Mouse (Mus musculus): ENCODE results near the gene Ybx2. TPM values are rescaled to one million over a fixed set of nuclear protein-coding genes. Genes with fewer than 3 reads are reported as not detected.
A peak's percentile ranks its signal among the peaks of the same experiment; 100 is the strongest.

The Ybx2 gene
- polyA plus RNA-seq (2014; fragmentation: Nextera tagmentation; extraction: Ambion mirVana), result 3.2 and 5.1 TPM in 2 replicates

DNA sequence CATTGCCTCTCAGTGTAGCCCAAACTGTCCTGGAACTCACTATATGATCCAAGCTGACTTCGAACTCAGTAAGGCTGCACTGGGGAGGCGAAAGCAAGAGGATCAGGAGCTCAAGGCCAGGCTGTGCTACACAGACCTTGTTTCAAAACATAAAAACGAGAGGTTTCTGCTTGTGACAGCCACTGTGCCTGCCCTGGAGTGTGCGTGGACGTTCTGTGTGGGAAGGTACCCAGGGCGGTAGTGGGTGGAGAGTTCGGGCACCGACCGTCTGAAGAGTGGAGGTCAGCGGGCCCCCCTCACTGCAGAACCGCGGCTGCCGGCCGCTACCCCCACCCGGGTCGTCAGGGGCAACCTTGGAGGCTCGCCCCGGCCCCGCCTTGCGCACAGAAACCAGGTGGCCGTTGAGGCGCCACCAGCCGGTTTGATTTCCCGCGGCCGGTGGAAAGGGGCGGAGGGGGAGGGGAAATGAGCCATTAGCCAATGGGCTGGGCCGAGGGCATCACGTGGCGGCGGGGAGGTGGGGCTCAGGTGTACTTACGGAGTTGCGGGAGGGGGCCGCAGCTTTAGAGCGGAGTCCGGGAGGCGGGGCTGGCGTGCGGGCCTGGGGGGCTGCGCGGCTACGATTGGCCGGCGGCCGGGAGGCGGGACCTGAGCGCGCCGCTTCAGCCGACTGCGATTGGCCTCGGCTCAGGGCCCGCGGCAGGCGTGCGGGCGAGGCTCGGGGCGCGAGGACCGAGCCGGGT lies at the start of gene Ybx2:
Ybx2 (plus strand) TSS at position 660 of the 743 bp plus-strand sequence.
- H3K4me1 ChIP-seq (ENCODE audit: control insufficient read depth, insufficient read depth, low read length), result peaks cover 10% of the 10 kb centered on the region
- WGBS, result 1% methylated on average over 59 of the region's 62 CpGs
- H3K4me2 ChIP-seq, result peak within 1 kb of the TSS; percentile 98
- H3K9ac ChIP-seq (ENCODE audit: low read length), result peak within 1 kb of the TSS; percentile 66
- peak; percentile 90 for ATAC-seq (ENCODE audit: low FRiP score)
- H3K9me3 ChIP-seq (ENCODE audit: control insufficient read depth, low read length), result no peaks in the 10 kb centered on the region
- H3K36me3 ChIP-seq (ENCODE audit: control insufficient read depth, insufficient read depth, low read length), result no peaks in the 10 kb centered on the region
- peaks cover 39% of the 10 kb centered on the region for H3K27me3 ChIP-seq (ENCODE audit: control insufficient read depth, insufficient read depth, low read length)
- peak; percentile 97 for DNase-seq (ENCODE audit: low spot score, missing footprints)
- H3K27ac ChIP-seq (ENCODE audit: low read depth, low read length), result no peak within 1 kb of the TSS
- H3K4me3 ChIP-seq (ENCODE audit: low read depth, low read length), result peak within 1 kb of the TSS; percentile 54

GRCm38 (mm10) chr11:69886907-69887635 lies 48.5 kb upstream of the Ybx2 start:
- Histone ChIP-seq H3K4me1 (ENCODE audit: control insufficient read depth, insufficient read depth, low read length) (no peaks in the 10 kb centered on the region), H3K4me3 (ENCODE audit: low read depth, low read length) (no peak overlapping the region), H3K27me3 (ENCODE audit: control insufficient read depth, insufficient read depth, low read length) (no peaks in the 10 kb centered on the region; the same call in 1 of the 2 replicates), H3K36me3 (ENCODE audit: control insufficient read depth, insufficient read depth, low read length) (no peaks in the 10 kb centered on the region), H3K27ac (ENCODE audit: low read depth, low read length) (no peak overlapping the region; the same call in none of the 2 replicates), H3K9me3 (ENCODE audit: control insufficient read depth, low read length) (no peaks in the 10 kb centered on the region), H3K4me2 (no peak overlapping the region), H3K9ac (ENCODE audit: low read length) (no peak overlapping the region)
- 76% methylated on average over 8 of the region's 8 CpGs for WGBS
- no peak for ATAC-seq (ENCODE audit: low FRiP score)
- DNase-seq (ENCODE audit: low spot score, missing footprints), result no peak

- no peaks in the 10 kb centered on the region for H3K36me3 ChIP-seq (ENCODE audit: control insufficient read depth, insufficient read depth, low read length)
- H3K27ac ChIP-seq (ENCODE audit: low read depth, low read length), result no peak overlapping the region
- H3K4me3 ChIP-seq (ENCODE audit: low read depth, low read length), result no peak overlapping the region
- ATAC-seq (ENCODE audit: low FRiP score), result no peak
- whole genome bisulfite sequencing, result 80% methylated on average over 4 of the region's 4 CpGs
- no peaks in the 10 kb centered on the region for H3K27me3 ChIP-seq (ENCODE audit: control insufficient read depth, insufficient read depth, low read length)
- H3K4me2 ChIP-seq, result no peak overlapping the region
- H3K4me1 ChIP-seq (ENCODE audit: control insufficient read depth, insufficient read depth, low read length), result no peaks in the 10 kb centered on the region
- H3K9ac ChIP-seq (ENCODE audit: low read length), result no peak overlapping the region
- no peaks in the 10 kb centered on the region for H3K9me3 ChIP-seq (ENCODE audit: control insufficient read depth, low read length)
- DNase-seq (ENCODE audit: low spot score, missing footprints), result no peak
These were observed 44.1 kb upstream of the Ybx2 start for GRCm38 (mm10) chr11:69891482-69891881.

DNA sequence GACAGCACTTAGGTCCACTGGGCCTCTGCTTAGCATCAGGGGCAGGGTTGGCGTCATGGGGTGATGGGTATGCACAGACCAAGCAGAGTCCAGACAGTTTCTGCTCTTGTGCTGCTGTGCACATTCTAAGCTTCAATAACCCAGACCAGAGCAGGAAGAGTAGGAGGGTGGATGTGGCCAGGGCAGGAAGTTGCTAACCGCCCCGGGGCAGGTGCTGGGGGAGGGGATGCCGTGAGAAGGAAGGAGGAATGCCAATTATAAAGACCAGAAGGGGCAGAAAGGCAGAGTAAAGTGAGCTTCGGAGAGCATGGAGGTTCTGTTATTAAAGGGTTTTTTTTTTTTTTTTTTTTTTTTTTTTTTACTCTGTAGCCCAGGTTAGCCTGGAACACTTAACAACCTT lies 40.9 kb upstream of the Ybx2 start:
- Histone ChIP-seq H3K9ac (ENCODE audit: low read length) (no peak overlapping the region), H3K27ac (ENCODE audit: low read depth, low read length) (no peak overlapping the region), H3K4me1 (ENCODE audit: control insufficient read depth, insufficient read depth, low read length) (peaks cover 5% of the 10 kb centered on the region), H3K4me2 (no peak overlapping the region), H3K36me3 (ENCODE audit: control insufficient read depth, insufficient read depth, low read length) (no peaks in the 10 kb centered on the region), H3K4me3 (ENCODE audit: low read depth, low read length) (no peak overlapping the region), H3K9me3 (ENCODE audit: control insufficient read depth, low read length) (no peaks in the 10 kb centered on the region), H3K27me3 (ENCODE audit: control insufficient read depth, insufficient read depth, low read length) (no peaks in the 10 kb centered on the region)
- DNase-seq (ENCODE audit: low spot score, missing footprints), result no peak
- ATAC-seq (ENCODE audit: low FRiP score), result no peak
- WGBS, result 92% methylated on average over 5 of the region's 5 CpGs

- WGBS, result 73% methylated on average over 4 of the region's 4 CpGs
- Histone ChIP-seq H3K27ac (ENCODE audit: low read depth, low read length) (no peak within 1 kb of the TSS), H3K9me3 (ENCODE audit: control insufficient read depth, low read length) (no peaks in the 10 kb centered on the region), H3K36me3 (ENCODE audit: control insufficient read depth, insufficient read depth, low read length) (no peaks in the 10 kb centered on the region), H3K4me3 (ENCODE audit: low read depth, low read length) (no peak within 1 kb of the TSS), H3K4me1 (ENCODE audit: control insufficient read depth, insufficient read depth, low read length) (peaks cover 9% of the 10 kb centered on the region), H3K4me2 (no peak within 1 kb of the TSS), H3K27me3 (ENCODE audit: control insufficient read depth, insufficient read depth, low read length) (no peaks in the 10 kb centered on the region), H3K9ac (ENCODE audit: low read length) (no peak within 1 kb of the TSS)
- DNase-seq (ENCODE audit: low spot score, missing footprints), result no peak
- ATAC-seq (ENCODE audit: low FRiP score), result no peak
These were observed 40.3 kb upstream of the Ybx2 start, which contains the start of gene Acap1 for GRCm38 (mm10) chr11:69895291-69895690. TSS of gene Acap1 (minus strand) at chr11:69895539.

- no peak overlapping the region; the same call in 1 of the 2 replicates for H3K27ac ChIP-seq (ENCODE audit: low read depth, low read length)
- peak; percentile 84 for DNase-seq (ENCODE audit: low spot score, missing footprints)
- peaks cover 7% of the 10 kb centered on the region; the same call in 1 of the 2 replicates for H3K36me3 ChIP-seq (ENCODE audit: control insufficient read depth, insufficient read depth, low read length)
- H3K4me2 ChIP-seq, result peak overlapping the region; percentile 99
- H3K27me3 ChIP-seq (ENCODE audit: control insufficient read depth, insufficient read depth, low read length), result no peaks in the 10 kb centered on the region
- no peaks in the 10 kb centered on the region for H3K9me3 ChIP-seq (ENCODE audit: control insufficient read depth, low read length)
- peak overlapping the region; percentile 95 for H3K9ac ChIP-seq (ENCODE audit: low read length)
- 29% methylated on average over 4 of the region's 4 CpGs for WGBS
- H3K4me3 ChIP-seq (ENCODE audit: low read depth, low read length), result peak overlapping the region; percentile 98
- ATAC-seq (ENCODE audit: low FRiP score), result no peak
- peaks cover 22% of the 10 kb centered on the region for H3K4me1 ChIP-seq (ENCODE audit: control insufficient read depth, insufficient read depth, low read length)
These were observed 35.7 kb upstream of the Ybx2 start for GRCm38 (mm10) chr11:69899870-69900269.

DNA sequence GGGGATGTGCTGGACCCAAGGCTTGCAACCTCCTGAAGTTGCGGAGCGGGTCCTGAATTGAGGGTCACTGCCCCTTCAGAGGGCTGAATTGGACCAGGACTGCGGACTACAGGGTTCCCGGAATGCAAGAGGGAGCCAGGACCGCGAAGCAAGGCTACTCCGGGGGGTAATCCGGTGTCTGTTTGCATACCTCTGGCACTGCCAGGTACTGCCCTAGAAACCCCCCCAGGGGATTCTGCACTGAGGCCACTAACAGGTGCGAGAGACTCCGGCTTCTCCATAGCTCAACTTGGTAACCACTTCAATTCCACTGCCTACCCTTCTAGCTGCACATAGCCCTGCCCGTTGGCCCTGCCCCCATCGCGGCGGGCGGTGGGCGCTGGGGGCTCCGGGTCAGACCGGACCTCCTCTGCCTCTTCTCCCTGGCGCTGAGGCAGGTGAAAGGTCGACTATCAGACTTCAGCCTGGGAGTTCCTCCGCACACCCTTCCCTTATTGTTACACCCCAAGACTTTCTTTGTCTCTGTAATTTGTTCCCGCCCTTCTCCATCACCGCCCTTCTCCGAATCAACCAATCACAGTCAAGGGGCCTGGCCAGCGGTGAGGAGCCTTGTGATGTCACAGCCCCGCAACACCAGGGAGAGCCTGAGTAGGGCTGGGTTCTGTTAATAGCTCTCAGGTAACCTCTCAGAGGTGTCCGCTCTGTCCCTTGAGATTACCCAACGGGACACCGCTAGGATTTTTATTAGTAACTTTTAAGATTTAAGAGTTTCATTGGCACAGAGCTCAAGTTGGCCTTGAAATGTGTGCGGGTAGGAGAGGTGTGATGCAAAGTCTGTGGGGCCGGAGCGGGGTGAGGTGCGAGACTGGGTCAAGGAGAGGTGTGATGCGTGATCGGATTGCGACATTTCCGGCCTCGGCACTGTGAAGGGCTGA lies 34.9 kb upstream of the Ybx2 start, which contains the start of the genes 2810408A11Rik and Neurl4:
2810408A11Rik (minus strand) TSS at position 517 of the 935 bp plus-strand sequence.
Neurl4 (plus strand) TSS at position 602 of the 935 bp plus-strand sequence.
- DNase-seq (ENCODE audit: low spot score, missing footprints) (peak; percentile 98), ATAC-seq (ENCODE audit: low FRiP score) (peak; percentile 93)
- peaks cover 10% of the 10 kb centered on the region for H3K36me3 ChIP-seq (ENCODE audit: control insufficient read depth, insufficient read depth, low read length)
- under 1% methylated on average over 38 of the region's 38 CpGs for WGBS
- peak within 1 kb of the TSS; percentile 86 for H3K27ac ChIP-seq (ENCODE audit: low read depth, low read length)
- no peaks in the 10 kb centered on the region for H3K27me3 ChIP-seq (ENCODE audit: control insufficient read depth, insufficient read depth, low read length)
- peak within 1 kb of the TSS; percentile 99 for H3K4me2 ChIP-seq
- H3K4me1 ChIP-seq (ENCODE audit: control insufficient read depth, insufficient read depth, low read length), result peaks cover 22% of the 10 kb centered on the region
- H3K4me3 ChIP-seq (ENCODE audit: low read depth, low read length), result peak within 1 kb of the TSS; percentile 98
- no peaks in the 10 kb centered on the region for H3K9me3 ChIP-seq (ENCODE audit: control insufficient read depth, low read length)
- H3K9ac ChIP-seq (ENCODE audit: low read length), result peak within 1 kb of the TSS; percentile 95

DNA sequence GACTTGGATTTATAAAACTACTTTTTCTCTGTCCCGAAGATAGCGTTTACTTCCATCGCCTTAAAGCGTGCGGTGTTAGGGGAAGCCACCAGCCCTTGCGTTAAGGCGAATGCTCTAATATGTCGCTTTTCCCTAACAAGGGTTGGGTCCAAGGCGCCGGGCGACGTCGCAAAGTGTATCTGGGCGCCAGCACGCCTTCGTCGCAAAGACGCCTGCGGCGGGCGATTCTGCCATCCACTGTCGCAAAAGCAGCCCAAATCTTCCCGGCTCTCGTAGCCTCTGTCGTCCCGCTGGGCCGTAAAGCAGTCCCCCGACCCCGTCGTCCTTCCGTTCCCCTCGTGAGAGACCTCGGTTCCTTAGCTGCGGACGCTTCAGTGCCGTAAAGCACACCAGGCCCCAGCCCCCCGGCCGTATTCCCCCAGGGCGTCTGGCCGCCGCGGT lies 34.2 kb upstream of the Ybx2 start:
- H3K9me3 ChIP-seq (ENCODE audit: control insufficient read depth, low read length), result no peaks in the 10 kb centered on the region
- peaks cover 17% of the 10 kb centered on the region for H3K36me3 ChIP-seq (ENCODE audit: control insufficient read depth, insufficient read depth, low read length)
- DNase-seq (ENCODE audit: low spot score, missing footprints), result peak; percentile 99
- under 1% methylated on average over 42 of the region's 42 CpGs for WGBS
- peak overlapping the region; percentile 86 for H3K27ac ChIP-seq (ENCODE audit: low read depth, low read length)
- peak overlapping the region; percentile 98 for H3K4me3 ChIP-seq (ENCODE audit: low read depth, low read length)
- no peaks in the 10 kb centered on the region for H3K27me3 ChIP-seq (ENCODE audit: control insufficient read depth, insufficient read depth, low read length)
- H3K9ac ChIP-seq (ENCODE audit: low read length), result peak overlapping the region; percentile 95
- peak overlapping the region; percentile 99 for H3K4me2 ChIP-seq
- H3K4me1 ChIP-seq (ENCODE audit: control insufficient read depth, insufficient read depth, low read length), result peaks cover 22% of the 10 kb centered on the region
- ATAC-seq (ENCODE audit: low FRiP score), result peak; percentile 80

Data from midbrain, embryonic 11.5 days (tissue).